Mouse (Mus musculus): ENCODE results near the gene 1500015O10Rik. TPM values are rescaled to one million over a fixed set of nuclear protein-coding genes. Genes with fewer than 3 reads are reported as not detected.

The 1500015O10Rik gene
- polyA plus RNA-seq (2017; shearing (Covaris generic)), result not detected

DNA sequence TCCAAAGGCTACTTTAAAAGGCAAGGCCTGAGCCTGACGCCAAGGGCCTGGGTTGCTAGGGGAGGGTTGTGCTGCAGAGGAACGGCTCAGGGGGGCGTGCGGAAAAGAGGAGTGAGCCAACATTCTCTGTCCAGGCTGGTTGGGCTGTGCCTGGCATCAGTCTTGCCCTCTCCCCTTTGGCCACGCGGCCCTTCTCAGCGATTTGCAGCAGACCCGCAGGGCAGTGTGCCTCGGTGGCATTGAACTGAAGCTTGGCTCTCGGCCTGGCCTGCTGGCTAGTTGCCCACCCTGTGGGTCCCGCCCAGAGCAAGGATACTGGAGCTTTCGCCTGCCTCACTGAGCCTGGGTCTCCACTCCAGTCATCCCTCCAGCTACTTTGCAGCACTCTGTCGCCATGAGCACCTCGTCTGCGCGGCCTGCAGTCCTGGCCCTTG lies at the start of gene 1500015O10Rik:
Gene 1500015O10Rik (plus strand): TSS at position 112 of the 434 bp plus-strand sequence.

Other genes starting within 250 kb of the 1500015O10Rik start
- 17.5 TPM for gene Uxs1, start 97.2 kb downstream of the 1500015O10Rik start, polyA plus RNA-seq (2017; shearing (Covaris generic))
- gene Tpp2, start 203.0 kb downstream of the 1500015O10Rik start, polyA plus RNA-seq (2017; shearing (Covaris generic)), result 155 TPM

Data from CD4-positive, CD25-positive, alpha-beta regulatory T cell (primary cell).